Mouse (Mus musculus): ENCODE measurements at regions not wholly inside any gene's neighbourhood (a gene's known extent, or its start where the extent isn't known, plus 50 kb on each side); places are given as distances from the start of the nearest gene placed in this dataset.

GRCm38 (mm10) chr15:13765411-13765810 is 591.9 kb upstream of the Cdh6 start:
- Histone ChIP-seq H3K36me3 (no peaks in the 10 kb centered on the region), H3K27me3 (replicated peaks) (no peaks in the 10 kb centered on the region), H3K4me3 (no peak overlapping the region), H3K27ac (no peak overlapping the region), H3K4me2 (replicated peaks) (no peak overlapping the region), H3K9ac (no peak overlapping the region), H3K9me3 (no peaks in the 10 kb centered on the region), H3K4me1 (no peaks in the 10 kb centered on the region)
- ATAC-seq (ENCODE audit: low FRiP score, low read depth), result no peak
- 90% methylated on average over 3 of the region's 3 CpGs for WGBS

GRCm38 (mm10) chr15:13764587-13764986 is 591.1 kb upstream of the Cdh6 start:
- H3K9ac ChIP-seq, result no peak overlapping the region

GRCm38 (mm10) chr15:13746559-13746958 is 573.1 kb upstream of the Cdh6 start:
- Histone ChIP-seq H3K9me3 (no peaks in the 10 kb centered on the region), H3K4me1 (no peaks in the 10 kb centered on the region), H3K36me3 (no peaks in the 10 kb centered on the region), H3K27me3 (replicated peaks) (no peaks in the 10 kb centered on the region), H3K4me3 (no peak overlapping the region), H3K27ac (no peak overlapping the region), H3K9ac (no peak overlapping the region), H3K4me2 (replicated peaks) (no peak overlapping the region)
- WGBS, result 75% methylated on average over 2 of the region's 2 CpGs
- ATAC-seq (ENCODE audit: low FRiP score, low read depth), result no peak

More at GRCm38 (mm10) chr15:13764587-13764986, 591.1 kb upstream of the Cdh6 start:
- 82% methylated on average over 1 of the region's 1 CpGs for WGBS
- H3K36me3 ChIP-seq, result no peaks in the 10 kb centered on the region
- no peak overlapping the region for H3K27ac ChIP-seq
- no peak overlapping the region for H3K4me3 ChIP-seq
- H3K27me3 ChIP-seq (replicated peaks), result no peaks in the 10 kb centered on the region
- H3K4me1 ChIP-seq, result no peaks in the 10 kb centered on the region
- no peaks in the 10 kb centered on the region for H3K9me3 ChIP-seq
- no peak overlapping the region for H3K4me2 ChIP-seq (replicated peaks)
- no peak for ATAC-seq (ENCODE audit: low FRiP score, low read depth)

- Histone ChIP-seq H3K4me1 (no peaks in the 10 kb centered on the region), H3K27me3 (replicated peaks) (no peaks in the 10 kb centered on the region), H3K36me3 (no peaks in the 10 kb centered on the region), H3K27ac (no peak overlapping the region), H3K9ac (no peak overlapping the region), H3K4me3 (no peak overlapping the region), H3K4me2 (replicated peaks) (no peak overlapping the region), H3K9me3 (no peaks in the 10 kb centered on the region)
- ATAC-seq (ENCODE audit: low FRiP score, low read depth), result no peak
Observed at GRCm38 (mm10) chr15:13706276-13706675, 532.8 kb upstream of the Cdh6 start.

DNA sequence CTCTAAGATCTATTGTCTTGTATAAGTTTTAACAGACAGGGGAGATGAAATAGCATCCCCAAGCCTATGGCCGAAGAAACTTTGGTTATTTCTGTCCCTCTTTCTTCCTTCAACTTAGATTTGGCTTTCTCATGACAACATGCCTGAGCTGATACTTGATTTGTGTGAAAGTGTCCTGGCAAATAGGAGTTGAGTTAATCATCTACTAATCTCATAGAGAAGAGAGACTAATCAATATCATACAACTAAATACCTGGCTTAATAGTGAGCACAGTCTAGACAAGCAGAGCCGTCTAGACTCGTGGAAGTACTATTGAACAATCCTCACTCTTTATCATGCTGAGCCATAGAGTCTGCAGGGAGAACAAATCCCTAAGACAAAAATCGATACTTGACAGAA is 531.7 kb upstream of the Cdh6 start:
- no peak for ATAC-seq (ENCODE audit: low FRiP score, low read depth)
- Histone ChIP-seq H3K27ac (no peak overlapping the region), H3K4me1 (no peaks in the 10 kb centered on the region), H3K9me3 (no peaks in the 10 kb centered on the region), H3K27me3 (replicated peaks) (no peaks in the 10 kb centered on the region), H3K4me2 (replicated peaks) (no peak overlapping the region), H3K9ac (no peak overlapping the region), H3K4me3 (no peak overlapping the region), H3K36me3 (no peaks in the 10 kb centered on the region)
- 94% methylated on average over 4 of the region's 4 CpGs for WGBS

DNA sequence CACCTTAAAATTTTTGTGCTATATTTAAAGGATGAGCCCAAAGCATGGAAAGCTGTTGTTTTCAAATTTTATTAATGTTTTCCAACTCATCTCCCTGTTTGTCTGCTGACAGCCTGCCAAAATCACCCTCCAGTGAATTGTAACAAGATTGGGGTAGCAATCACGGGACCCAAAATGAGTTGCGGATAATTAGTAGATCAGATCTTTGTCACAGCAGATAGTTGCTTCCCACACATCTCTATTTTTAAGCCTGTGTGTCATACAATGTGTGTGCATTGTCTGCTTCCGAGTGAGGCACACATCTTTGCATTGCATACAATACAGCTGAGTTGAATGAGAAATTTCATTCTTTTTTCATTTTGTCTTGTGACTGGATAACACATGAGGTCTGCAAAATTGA is 494.7 kb upstream of the Cdh6 start:
- no peak overlapping the region for H3K4me2 ChIP-seq (replicated peaks)
- no peaks in the 10 kb centered on the region for H3K36me3 ChIP-seq
- H3K9ac ChIP-seq, result no peak overlapping the region
- H3K27ac ChIP-seq, result no peak overlapping the region
- ATAC-seq (ENCODE audit: low FRiP score, low read depth), result no peak
- H3K27me3 ChIP-seq (replicated peaks), result no peaks in the 10 kb centered on the region
- no peaks in the 10 kb centered on the region for H3K9me3 ChIP-seq
- WGBS, result 80% methylated on average over 3 of the region's 3 CpGs
- H3K4me3 ChIP-seq, result no peak overlapping the region
- H3K4me1 ChIP-seq, result no peaks in the 10 kb centered on the region

- Histone ChIP-seq H3K9me3 (no peaks in the 10 kb centered on the region), H3K36me3 (no peaks in the 10 kb centered on the region), H3K27ac (no peak overlapping the region), H3K27me3 (replicated peaks) (no peaks in the 10 kb centered on the region), H3K4me1 (no peaks in the 10 kb centered on the region), H3K9ac (no peak overlapping the region), H3K4me2 (replicated peaks) (no peak overlapping the region), H3K4me3 (no peak overlapping the region)
- no peak for ATAC-seq (ENCODE audit: low FRiP score, low read depth)
- WGBS, result 92% methylated on average over 4 of the region's 4 CpGs
Observed at GRCm38 (mm10) chr15:13667278-13667677, 493.8 kb upstream of the Cdh6 start.

GRCm38 (mm10) chr15:13662275-13662674 is 488.8 kb upstream of the Cdh6 start:
- ATAC-seq (ENCODE audit: low FRiP score, low read depth), result no peak
- H3K4me1 ChIP-seq, result no peaks in the 10 kb centered on the region
- no peak overlapping the region for H3K27ac ChIP-seq
- H3K4me2 ChIP-seq (replicated peaks), result no peak overlapping the region
- no peak overlapping the region for H3K9ac ChIP-seq
- H3K4me3 ChIP-seq, result no peak overlapping the region
- no peaks in the 10 kb centered on the region for H3K36me3 ChIP-seq
- WGBS, result 82% methylated on average over 1 of the region's 1 CpGs
- H3K9me3 ChIP-seq, result no peaks in the 10 kb centered on the region
- no peaks in the 10 kb centered on the region for H3K27me3 ChIP-seq (replicated peaks)

- no peak for ATAC-seq (ENCODE audit: low FRiP score, low read depth)
- WGBS, result 91% methylated on average over 3 of the region's 3 CpGs
- Histone ChIP-seq H3K9ac (no peak overlapping the region), H3K4me1 (no peaks in the 10 kb centered on the region), H3K36me3 (no peaks in the 10 kb centered on the region), H3K4me2 (replicated peaks) (no peak overlapping the region), H3K27me3 (replicated peaks) (no peaks in the 10 kb centered on the region), H3K4me3 (no peak overlapping the region), H3K9me3 (no peaks in the 10 kb centered on the region), H3K27ac (no peak overlapping the region)
Observed at GRCm38 (mm10) chr15:13655038-13655437, 481.6 kb upstream of the Cdh6 start.

DNA sequence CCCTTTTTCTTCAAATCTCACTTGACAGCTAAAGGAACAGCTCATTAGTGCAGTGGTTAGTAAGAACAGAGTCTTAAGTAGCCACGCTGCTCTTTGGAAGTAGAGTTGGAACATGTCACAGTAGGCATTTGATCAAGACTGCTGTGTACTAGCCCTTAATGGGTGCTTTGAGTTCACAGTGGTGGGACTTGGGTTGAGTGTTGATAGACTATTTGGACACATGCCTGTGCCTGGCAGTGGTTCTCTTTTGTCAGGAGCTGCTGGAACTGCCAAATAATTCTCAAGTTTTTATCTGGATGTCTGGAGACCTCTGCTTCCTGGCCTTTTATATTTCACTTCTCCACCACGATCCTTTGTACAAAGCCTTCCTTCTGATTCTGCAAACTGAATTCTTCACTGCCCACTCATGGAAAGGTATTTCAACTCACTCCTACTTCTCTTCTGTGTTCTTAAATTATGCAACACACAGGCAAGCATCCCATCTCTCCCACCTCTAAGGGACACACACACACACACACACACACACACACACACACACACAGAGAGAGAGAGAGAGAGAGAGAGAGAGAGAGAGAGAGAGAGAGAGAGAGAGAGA is 462.0 kb upstream of the Cdh6 start:
- no peak overlapping the region for H3K4me2 ChIP-seq (replicated peaks)
- H3K9me3 ChIP-seq, result no peaks in the 10 kb centered on the region
- H3K27ac ChIP-seq, result no peak overlapping the region
- H3K27me3 ChIP-seq (replicated peaks), result no peaks in the 10 kb centered on the region
- H3K4me3 ChIP-seq, result no peak overlapping the region
- no peaks in the 10 kb centered on the region for H3K4me1 ChIP-seq
- no peak overlapping the region for H3K9ac ChIP-seq
- no peaks in the 10 kb centered on the region for H3K36me3 ChIP-seq
- WGBS, result 89% methylated on average over 2 of the region's 2 CpGs
- ATAC-seq (ENCODE audit: low FRiP score, low read depth), result no peak

DNA sequence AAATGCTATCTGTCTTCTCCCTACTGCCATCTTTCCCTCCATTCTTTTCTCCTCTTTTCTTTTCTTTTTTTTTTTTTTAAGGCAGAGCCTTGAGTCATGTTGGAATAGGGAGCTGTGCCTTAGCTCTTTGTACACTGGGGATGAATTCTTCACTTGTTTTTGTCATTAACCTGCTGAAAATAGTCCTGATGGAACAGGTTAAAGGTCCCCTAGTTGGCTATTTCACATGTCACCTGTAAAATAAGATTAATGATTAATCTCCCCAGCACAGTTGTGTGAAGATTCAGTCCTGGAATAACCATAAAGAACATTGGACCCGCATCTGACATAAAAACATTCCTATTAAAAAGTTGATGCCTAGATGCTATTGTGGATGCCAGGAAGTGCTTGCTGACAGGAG is 428.7 kb upstream of the Cdh6 start:
- Histone ChIP-seq H3K4me2 (replicated peaks) (no peak overlapping the region), H3K27me3 (replicated peaks) (no peaks in the 10 kb centered on the region), H3K9me3 (no peaks in the 10 kb centered on the region), H3K4me3 (no peak overlapping the region), H3K9ac (no peak overlapping the region), H3K36me3 (no peaks in the 10 kb centered on the region), H3K4me1 (no peaks in the 10 kb centered on the region), H3K27ac (no peak overlapping the region)
- ATAC-seq (ENCODE audit: low FRiP score, low read depth), result no peak
- 87% methylated on average over 1 of the region's 1 CpGs for WGBS

GRCm38 (mm10) chr15:13597856-13598255 is 424.4 kb upstream of the Cdh6 start:
- no peak overlapping the region for H3K4me2 ChIP-seq (replicated peaks)
- H3K36me3 ChIP-seq, result no peaks in the 10 kb centered on the region
- H3K4me3 ChIP-seq, result no peak overlapping the region
- 67% methylated on average over 2 of the region's 2 CpGs for WGBS
- H3K27ac ChIP-seq, result no peak overlapping the region
- H3K27me3 ChIP-seq (replicated peaks), result no peaks in the 10 kb centered on the region
- H3K4me1 ChIP-seq, result no peaks in the 10 kb centered on the region
- no peak overlapping the region for H3K9ac ChIP-seq
- no peak for ATAC-seq (ENCODE audit: low FRiP score, low read depth)
- no peaks in the 10 kb centered on the region for H3K9me3 ChIP-seq

DNA sequence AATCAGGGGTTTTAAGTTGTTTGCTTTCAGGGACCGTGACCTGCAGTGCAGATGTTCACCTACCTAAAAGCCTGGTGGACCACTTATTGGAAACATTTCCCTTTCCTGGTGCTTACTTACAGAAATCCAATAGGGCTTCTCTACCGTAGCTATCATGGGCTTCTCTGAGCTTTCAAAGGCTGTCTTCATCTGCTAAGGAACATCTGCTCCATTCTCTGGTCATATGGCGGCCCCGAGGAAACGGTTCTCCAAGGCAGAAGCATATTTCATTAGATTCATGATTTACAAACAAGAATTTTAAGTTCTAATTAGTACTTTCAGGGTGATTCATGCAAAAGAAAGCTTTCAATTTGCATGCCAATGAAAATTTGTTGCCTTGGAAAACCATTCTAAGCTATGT is 420.3 kb upstream of the Cdh6 start:
- Histone ChIP-seq H3K4me2 (replicated peaks) (no peak overlapping the region), H3K4me3 (no peak overlapping the region), H3K9ac (no peak overlapping the region), H3K27me3 (replicated peaks) (no peaks in the 10 kb centered on the region), H3K9me3 (no peaks in the 10 kb centered on the region), H3K36me3 (no peaks in the 10 kb centered on the region), H3K4me1 (no peaks in the 10 kb centered on the region), H3K27ac (no peak overlapping the region)
- ATAC-seq (ENCODE audit: low FRiP score, low read depth), result no peak
- WGBS, result 77% methylated on average over 5 of the region's 5 CpGs

Measured in neural tube, embryonic 12.5 days (tissue).